Mouse (Mus musculus): Measurements from ENCODE around the gene Selplg. TPM values are rescaled to one million over a fixed set of nuclear protein-coding genes. Genes with fewer than 3 reads are reported as not detected.

Gene Selplg
- total and polyA plus RNA-seq, 3 experiments: 8.5 to 18.7 (median 13.9) TPM

- peaks cover 15% of the 10 kb centered on the region for H3K4me1 ChIP-seq (ENCODE audit: insufficient read depth, low read depth, low read length)
- H3K27me3 ChIP-seq (ENCODE audit: insufficient read depth, low read length): no peaks in the 10 kb centered on the region
- no peak for ATAC-seq (ENCODE audit: extremely low read depth, insufficient number of reproducible peaks, low FRiP score, poor library complexity, severe bottlenecking)
- H3K9me3 ChIP-seq (replicated peaks): no peaks in the 10 kb centered on the region
- TF ChIP-seq GATA1 (IDR thresholded peaks at IDR 0.05; ENCODE audit: borderline replicate concordance, low read length): no peak
- TF ChIP-seq GATA2 (IDR thresholded peaks at IDR 0.05; ENCODE audit: borderline replicate concordance, low read depth, low read length): no peak
- TF ChIP-seq POLR2AphosphoS5 (IDR thresholded peaks at IDR 0.05; ENCODE audit: insufficient replicate concordance, low read depth, low read length): no peak
- TF ChIP-seq CTCF (IDR thresholded peaks at IDR 0.05; ENCODE audit: low read depth, low read length): no peak
- no peak for TF ChIP-seq TAL1 (conservative IDR thresholded peaks at IDR 0.05; ENCODE audit: low read depth, low read length)
- H3K4me3 ChIP-seq (ENCODE audit: low read depth, low read length): no peak overlapping the region
- DNase-seq (ENCODE audit: low spot score): no peak
- H3K36me3 ChIP-seq (replicated peaks): peaks cover 90% of the 10 kb centered on the region
Measured at GRCm38 (mm10) chr5:113864992-113865391, 32.5 kb upstream of the Selplg start.

DNA sequence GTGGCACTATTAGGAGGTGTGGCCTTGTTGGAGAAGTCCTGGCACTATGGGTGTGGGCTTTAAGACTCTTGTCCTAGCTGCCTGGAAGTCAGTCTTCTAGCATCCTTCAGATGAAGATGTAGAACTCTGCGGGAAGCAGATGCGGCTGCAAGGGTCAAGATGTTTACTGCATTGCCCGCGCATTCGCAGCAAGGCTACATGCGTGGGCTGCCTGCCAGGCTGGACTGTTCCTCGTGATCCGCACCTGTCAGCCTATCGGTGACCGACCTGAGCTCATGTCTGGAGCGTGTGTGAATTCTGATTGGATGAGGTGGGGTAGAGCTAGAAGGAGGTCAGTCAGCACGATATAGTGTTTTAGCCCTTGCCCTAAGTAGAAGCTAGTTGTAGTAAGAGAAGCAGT is 31.6 kb upstream of the Selplg start:
- Histone ChIP-seq H3K27me3 (ENCODE audit: insufficient read depth, low read length) (no peaks in the 10 kb centered on the region), H3K9me3 (replicated peaks) (no peaks in the 10 kb centered on the region), H3K36me3 (replicated peaks) (peaks cover 90% of the 10 kb centered on the region), H3K4me1 (ENCODE audit: insufficient read depth, low read depth, low read length) (peaks cover 15% of the 10 kb centered on the region), H3K4me3 (ENCODE audit: low read depth, low read length) (no peak overlapping the region)
- DNase-seq (ENCODE audit: low spot score): no peak
- ATAC-seq (ENCODE audit: extremely low read depth, insufficient number of reproducible peaks, low FRiP score, poor library complexity, severe bottlenecking): no peak
- TF ChIP-seq CTCF (IDR thresholded peaks at IDR 0.05; ENCODE audit: low read depth, low read length) (no peak), GATA1 (IDR thresholded peaks at IDR 0.05; ENCODE audit: borderline replicate concordance, low read length) (no peak), TAL1 (conservative IDR thresholded peaks at IDR 0.05; ENCODE audit: low read depth, low read length) (no peak), POLR2AphosphoS5 (IDR thresholded peaks at IDR 0.05; ENCODE audit: insufficient replicate concordance, low read depth, low read length) (no peak)

DNA sequence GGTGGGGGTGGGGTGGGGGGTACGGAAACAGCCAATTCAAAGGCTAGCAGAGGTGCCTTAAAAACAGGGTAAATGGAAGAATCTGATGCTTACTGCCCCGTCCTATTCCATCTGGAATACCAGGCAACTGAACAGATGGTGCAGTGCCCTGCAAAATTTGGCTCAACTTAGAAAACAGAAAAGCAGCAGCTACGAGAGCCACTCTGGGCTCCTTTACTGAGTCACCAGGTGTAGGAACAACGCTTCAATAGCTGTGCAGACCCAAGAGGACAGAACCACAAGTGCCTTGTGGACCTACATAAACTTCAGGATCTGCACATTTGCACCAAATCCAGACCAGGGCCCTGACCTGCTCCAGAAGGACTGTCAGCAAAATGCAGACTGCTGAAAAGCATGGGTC is 30.0 kb upstream of the Selplg start:
- no peak for TF ChIP-seq GATA1 (IDR thresholded peaks at IDR 0.05; ENCODE audit: borderline replicate concordance, low read length)
- no peak for TF ChIP-seq CTCF (IDR thresholded peaks at IDR 0.05; ENCODE audit: low read depth, low read length)
- no peak for TF ChIP-seq GATA2 (IDR thresholded peaks at IDR 0.05; ENCODE audit: borderline replicate concordance, low read depth, low read length)
- TF ChIP-seq TAL1 (conservative IDR thresholded peaks at IDR 0.05; ENCODE audit: low read depth, low read length): no peak
- TF ChIP-seq POLR2AphosphoS5 (IDR thresholded peaks at IDR 0.05; ENCODE audit: insufficient replicate concordance, low read depth, low read length): no peak
- no peak for DNase-seq (ENCODE audit: low spot score)
- no peak for ATAC-seq (ENCODE audit: extremely low read depth, insufficient number of reproducible peaks, low FRiP score, poor library complexity, severe bottlenecking)
- Histone ChIP-seq H3K9me3 (replicated peaks) (no peaks in the 10 kb centered on the region), H3K4me3 (ENCODE audit: low read depth, low read length) (no peak overlapping the region), H3K27me3 (ENCODE audit: insufficient read depth, low read length) (no peaks in the 10 kb centered on the region), H3K4me1 (ENCODE audit: insufficient read depth, low read depth, low read length) (peaks cover 14% of the 10 kb centered on the region), H3K36me3 (replicated peaks) (peaks cover 93% of the 10 kb centered on the region)

GRCm38 (mm10) chr5:113861294-113861693 is 28.9 kb upstream of the Selplg start:
- no peak for DNase-seq (ENCODE audit: low spot score)

DNA sequence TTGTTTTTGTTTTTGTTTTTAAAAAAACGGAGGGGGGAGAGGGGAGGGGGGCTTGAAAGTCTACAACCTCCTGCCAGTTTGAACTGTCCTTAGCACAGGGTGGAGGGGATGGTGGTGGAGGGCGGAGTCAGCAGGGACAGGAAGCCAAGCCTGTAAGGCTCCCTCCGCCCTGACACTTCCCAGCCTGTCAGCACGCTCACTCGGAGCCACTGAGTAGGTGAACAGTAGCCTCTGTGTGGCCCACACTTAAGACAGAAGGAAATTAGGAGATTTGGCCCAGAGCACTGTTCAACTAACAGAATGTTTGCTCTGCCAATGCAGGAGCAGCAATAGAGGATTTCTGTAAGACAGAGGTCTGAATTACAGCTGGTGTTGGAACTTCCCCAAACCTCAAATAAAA is 26.5 kb upstream of the Selplg start:
- DNase-seq (ENCODE audit: low spot score): no peak
- H3K4me1 ChIP-seq (ENCODE audit: insufficient read depth, low read depth, low read length): peaks cover 15% of the 10 kb centered on the region

More at GRCm38 (mm10) chr5:113861294-113861693, 28.9 kb upstream of the Selplg start:
- Histone ChIP-seq H3K4me1 (ENCODE audit: insufficient read depth, low read depth, low read length) (peaks cover 14% of the 10 kb centered on the region), H3K27me3 (ENCODE audit: insufficient read depth, low read length) (no peaks in the 10 kb centered on the region), H3K9me3 (replicated peaks) (no peaks in the 10 kb centered on the region), H3K36me3 (replicated peaks) (peaks cover 95% of the 10 kb centered on the region), H3K4me3 (ENCODE audit: low read depth, low read length) (no peak overlapping the region)
- no peak for TF ChIP-seq GATA2 (IDR thresholded peaks at IDR 0.05; ENCODE audit: borderline replicate concordance, low read depth, low read length)
- no peak for TF ChIP-seq GATA1 (IDR thresholded peaks at IDR 0.05; ENCODE audit: borderline replicate concordance, low read length)
- no peak for TF ChIP-seq TAL1 (conservative IDR thresholded peaks at IDR 0.05; ENCODE audit: low read depth, low read length)
- peak; percentile 54 for TF ChIP-seq CTCF (IDR thresholded peaks at IDR 0.05; ENCODE audit: low read depth, low read length)
- no peak for TF ChIP-seq POLR2AphosphoS5 (IDR thresholded peaks at IDR 0.05; ENCODE audit: insufficient replicate concordance, low read depth, low read length)
- ATAC-seq (ENCODE audit: extremely low read depth, insufficient number of reproducible peaks, low FRiP score, poor library complexity, severe bottlenecking): no peak

GRCm38 (mm10) chr5:113858550-113858949 is 26.1 kb upstream of the Selplg start:
- ATAC-seq (ENCODE audit: extremely low read depth, insufficient number of reproducible peaks, low FRiP score, poor library complexity, severe bottlenecking) (no peak), DNase-seq (ENCODE audit: low spot score) (no peak)
- Histone ChIP-seq H3K4me3 (ENCODE audit: low read depth, low read length) (no peak overlapping the region), H3K36me3 (replicated peaks) (peaks cover 97% of the 10 kb centered on the region), H3K9me3 (replicated peaks) (no peaks in the 10 kb centered on the region), H3K4me1 (ENCODE audit: insufficient read depth, low read depth, low read length) (peaks cover 15% of the 10 kb centered on the region), H3K27me3 (ENCODE audit: insufficient read depth, low read length) (no peaks in the 10 kb centered on the region)
- TF ChIP-seq GATA2 (IDR thresholded peaks at IDR 0.05; ENCODE audit: borderline replicate concordance, low read depth, low read length) (no peak), TAL1 (conservative IDR thresholded peaks at IDR 0.05; ENCODE audit: low read depth, low read length) (no peak), POLR2AphosphoS5 (IDR thresholded peaks at IDR 0.05; ENCODE audit: insufficient replicate concordance, low read depth, low read length) (no peak), GATA1 (IDR thresholded peaks at IDR 0.05; ENCODE audit: borderline replicate concordance, low read length) (no peak), CTCF (IDR thresholded peaks at IDR 0.05; ENCODE audit: low read depth, low read length) (no peak)

More for the DNA sequence above, 26.5 kb upstream of the Selplg start:
- no peaks in the 10 kb centered on the region for H3K27me3 ChIP-seq (ENCODE audit: insufficient read depth, low read length)
- ATAC-seq (ENCODE audit: extremely low read depth, insufficient number of reproducible peaks, low FRiP score, poor library complexity, severe bottlenecking): no peak
- H3K4me3 ChIP-seq (ENCODE audit: low read depth, low read length): no peak overlapping the region
- no peak for TF ChIP-seq CTCF (IDR thresholded peaks at IDR 0.05; ENCODE audit: low read depth, low read length)
- no peak for TF ChIP-seq POLR2AphosphoS5 (IDR thresholded peaks at IDR 0.05; ENCODE audit: insufficient replicate concordance, low read depth, low read length)
- no peak for TF ChIP-seq GATA2 (IDR thresholded peaks at IDR 0.05; ENCODE audit: borderline replicate concordance, low read depth, low read length)
- no peak for TF ChIP-seq GATA1 (IDR thresholded peaks at IDR 0.05; ENCODE audit: borderline replicate concordance, low read length)
- TF ChIP-seq TAL1 (conservative IDR thresholded peaks at IDR 0.05; ENCODE audit: low read depth, low read length): no peak
- H3K9me3 ChIP-seq (replicated peaks): no peaks in the 10 kb centered on the region
- H3K36me3 ChIP-seq (replicated peaks): peaks cover 97% of the 10 kb centered on the region

Data from G1E (cell line).